Mouse (Mus musculus) neural tube, embryonic 11.5 days (tissue): Measurements from ENCODE around the gene Pde10a. TPM values are rescaled to one million over a fixed set of nuclear protein-coding genes. Genes with fewer than 3 reads are reported as not detected.

ENCODE experiments used
- ATAC-seq: fragments of 200-750 bp; cut with Nextera tagmentation; 2 replicates; pipeline ENCODE4 v1.8.0; 2017; ENCODE audit warnings: moderate number of reproducible peaks, mild to moderate bottlenecking, moderate TSS enrichment, moderate library complexity; ENCODE audit not compliant: insufficient read depth, low FRiP score, low TSS enrichment
- DNase-seq: peaks from one replicate; pipeline ENCODE4 v3.0.0-alpha.2; 2015; ENCODE audit warnings: low spot score
- H3K27ac ChIP-seq: fragments of 300-500 bp; sonication (generic); 2 replicates; pipeline ENCODE4 v1.5.1; 2014; ENCODE audit warnings: low read depth, mild to moderate bottlenecking, low read length
- H3K27me3 ChIP-seq: fragments of 300-500 bp; sonication (generic); 2 replicates; pipeline ENCODE4 v1.6.1; 2014; ENCODE audit warnings: mild to moderate bottlenecking, low read length, mixed read lengths; ENCODE audit not compliant: control insufficient read depth, insufficient read depth
- H3K36me3 ChIP-seq: fragments of 300-500 bp; sonication (generic); 2 replicates; pipeline ENCODE4 v1.6.1; 2014; ENCODE audit warnings: mild to moderate bottlenecking, low read length, moderate library complexity, mixed read lengths; ENCODE audit not compliant: control insufficient read depth, insufficient read depth
- H3K4me1 ChIP-seq: fragments of 300-500 bp; sonication (generic); 2 replicates; pipeline ENCODE4 v1.6.1; 2014; ENCODE audit warnings: low read length, mixed read lengths; ENCODE audit not compliant: control insufficient read depth, insufficient read depth
- H3K4me2 ChIP-seq: fragments of 300-500 bp; sonication (generic); 2 replicates; pipeline ENCODE4 v1.6.1; 2014; ENCODE audit warnings: low read depth, mild to moderate bottlenecking, moderate library complexity
- H3K4me3 ChIP-seq: fragments of 300-500 bp; sonication (generic); 2 replicates; pipeline ENCODE4 v1.5.1; 2014; ENCODE audit warnings: low read depth, low read length
- H3K9ac ChIP-seq: fragments of 300-500 bp; sonication (generic); 2 replicates; pipeline ENCODE4 v1.6.1; 2014; ENCODE audit warnings: mild to moderate bottlenecking, low read length
- H3K9me3 ChIP-seq: fragments of 300-500 bp; sonication (generic); 2 replicates; pipeline ENCODE4 v1.6.1; 2016; ENCODE audit warnings: low read length; ENCODE audit not compliant: control insufficient read depth
- WGBS: fragments of 180-500 bp; shearing (Covaris S2); extraction: QIAGEN DNeasy Blood & Tissue Kit; methylation state at CpG from one replicate; pipeline ENCODE4 v1.1.7; 2014; 5-methylcytosine and 5-hydroxymethylcytosine counted together
- polyA plus RNA-seq: library from polyadenylated mRNA; unstranded; fragments of >200 nt; fragmentation: Nextera tagmentation; extraction: Ambion mirVana; gene quantifications from 2 replicates; pipeline ENCODE4 v1.2.1, GENCODE M21; 2014

Pde10a gene
- polyA plus RNA-seq, 1 experiment from 2014 or later, result 5.9 TPM

DNA sequence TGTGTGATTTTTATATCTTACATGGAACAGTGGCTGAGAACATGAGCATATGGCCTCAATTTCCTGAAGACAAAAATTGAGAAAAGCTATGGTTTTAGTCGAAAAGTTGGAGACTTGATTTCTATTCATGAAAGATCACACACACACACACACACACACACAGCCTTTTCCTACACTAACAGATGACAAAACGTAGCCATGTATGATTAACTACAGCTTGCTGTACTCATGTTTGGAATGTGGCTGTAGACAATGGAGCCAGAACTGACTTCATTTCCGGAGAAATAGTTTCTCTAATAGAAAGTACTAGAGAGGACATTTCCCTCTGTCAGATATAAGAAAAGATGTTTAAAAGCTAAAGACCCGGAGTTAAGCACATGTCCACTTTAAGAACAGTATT is 334.3 kb downstream of the Pde10a start:
- Histone ChIP-seq H3K27me3 (no peaks in the 10 kb centered on the region), H3K9me3 (no peaks in the 10 kb centered on the region), H3K4me3 (no peak overlapping the region), H3K27ac (no peak overlapping the region), H3K36me3 (no peaks in the 10 kb centered on the region), H3K4me2 (no peak overlapping the region), H3K9ac (no peak overlapping the region), H3K4me1 (peaks cover 6% of the 10 kb centered on the region; the same call in 1 of the 2 replicates)
- DNase-seq, result no peak
- no peak for ATAC-seq
- 74% methylated on average over 4 of the region's 4 CpGs for WGBS

DNA sequence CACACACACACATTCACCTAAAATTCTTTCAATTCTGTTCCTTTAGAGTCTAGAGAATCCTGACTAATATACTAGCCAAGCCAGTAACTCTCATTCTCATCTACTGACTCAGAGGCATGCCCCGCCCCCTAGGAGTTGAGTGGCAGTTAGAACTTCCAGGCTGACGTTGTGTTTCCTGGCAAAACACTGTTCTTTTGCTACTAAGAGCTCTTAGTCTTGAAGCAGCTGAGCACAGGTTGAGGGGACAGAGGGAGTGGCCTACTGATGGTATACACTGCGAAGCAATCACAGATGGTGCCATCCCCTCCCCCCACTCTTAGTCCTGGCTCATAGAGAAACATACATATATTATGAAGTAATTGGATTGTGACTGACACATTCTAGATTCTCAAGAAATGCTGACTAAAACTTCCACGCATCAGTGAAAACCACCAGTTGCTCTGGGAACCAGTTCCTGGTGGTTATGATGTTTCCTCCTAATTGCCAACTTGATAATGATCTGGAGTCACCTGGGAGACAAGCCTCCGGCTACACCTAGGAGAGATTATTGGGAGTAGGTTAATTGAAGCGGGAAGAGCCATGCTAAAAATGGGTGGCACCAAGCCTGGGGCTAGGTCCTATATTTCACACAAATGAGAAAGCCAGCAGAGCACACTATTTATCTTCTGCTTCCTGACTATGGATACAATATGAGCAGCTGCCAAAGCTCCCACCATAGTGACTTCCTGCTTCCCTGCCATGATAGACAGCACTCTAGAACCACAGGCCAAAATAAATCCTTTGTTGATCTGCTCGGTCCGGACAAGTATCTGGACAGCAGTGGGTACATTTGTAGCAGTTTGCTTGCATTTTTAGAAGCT is 339.7 kb downstream of the Pde10a start:
- no peak for ATAC-seq
- Histone ChIP-seq H3K27me3 (no peaks in the 10 kb centered on the region), H3K4me3 (no peak overlapping the region), H3K36me3 (no peaks in the 10 kb centered on the region), H3K9me3 (no peaks in the 10 kb centered on the region), H3K4me1 (peaks cover 4% of the 10 kb centered on the region; the same call in 1 of the 2 replicates), H3K9ac (no peak overlapping the region), H3K27ac (no peak overlapping the region), H3K4me2 (no peak overlapping the region)
- DNase-seq, result no peak
- 82% methylated on average over 8 of the region's 8 CpGs for WGBS

DNA sequence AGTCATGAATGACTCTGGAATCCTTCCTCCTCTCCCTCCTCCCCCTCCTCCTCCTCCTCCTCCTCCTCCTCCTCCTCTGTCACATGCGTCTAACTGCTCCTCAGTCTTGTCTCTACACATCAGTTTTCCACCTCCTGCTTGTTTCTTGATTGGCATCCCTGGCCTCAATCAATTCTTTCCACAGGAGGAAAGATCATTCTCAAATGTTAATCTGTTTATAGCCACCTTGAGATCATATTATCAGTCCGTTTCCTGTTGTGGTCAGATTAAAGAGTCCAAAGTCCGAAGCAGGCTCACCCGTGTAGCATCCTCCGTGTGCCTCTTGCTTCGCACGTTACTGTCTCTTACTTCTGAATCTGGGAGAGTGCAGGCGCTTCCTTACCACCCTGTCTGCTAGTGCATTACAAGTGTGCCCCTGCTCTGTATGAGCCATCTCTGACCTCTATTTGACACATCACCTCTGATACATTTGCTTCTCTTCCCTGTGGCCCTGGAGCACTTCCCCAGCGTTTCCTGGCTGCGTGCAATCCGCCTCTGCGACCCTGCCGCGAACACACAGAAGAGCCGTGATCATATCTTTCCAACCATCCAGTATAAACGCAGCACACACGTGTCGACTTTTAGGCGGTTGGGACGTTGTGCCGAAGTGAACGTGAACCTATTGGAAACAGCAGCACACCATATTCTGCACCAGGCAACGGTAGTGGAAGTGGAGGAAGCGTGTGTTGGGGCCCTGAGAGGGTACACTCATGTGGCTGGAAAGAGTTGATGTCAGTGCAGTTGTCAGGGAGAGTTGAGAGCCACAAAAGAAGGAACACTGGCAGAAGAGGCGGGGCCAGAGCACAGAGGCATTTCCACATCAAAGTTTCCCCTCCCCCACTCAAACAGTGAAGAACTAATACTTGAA is 342.4 kb downstream of the Pde10a start:
- no peak overlapping the region for H3K9ac ChIP-seq
- no peak for ATAC-seq
- H3K27ac ChIP-seq, result no peak overlapping the region
- H3K36me3 ChIP-seq, result no peaks in the 10 kb centered on the region
- H3K4me1 ChIP-seq, result peaks cover 4% of the 10 kb centered on the region; the same call in 1 of the 2 replicates
- 82% methylated on average over 24 of the region's 25 CpGs for WGBS
- no peak for DNase-seq
- H3K9me3 ChIP-seq, result no peaks in the 10 kb centered on the region
- H3K4me2 ChIP-seq, result no peak overlapping the region
- H3K4me3 ChIP-seq, result no peak overlapping the region
- no peaks in the 10 kb centered on the region for H3K27me3 ChIP-seq

DNA sequence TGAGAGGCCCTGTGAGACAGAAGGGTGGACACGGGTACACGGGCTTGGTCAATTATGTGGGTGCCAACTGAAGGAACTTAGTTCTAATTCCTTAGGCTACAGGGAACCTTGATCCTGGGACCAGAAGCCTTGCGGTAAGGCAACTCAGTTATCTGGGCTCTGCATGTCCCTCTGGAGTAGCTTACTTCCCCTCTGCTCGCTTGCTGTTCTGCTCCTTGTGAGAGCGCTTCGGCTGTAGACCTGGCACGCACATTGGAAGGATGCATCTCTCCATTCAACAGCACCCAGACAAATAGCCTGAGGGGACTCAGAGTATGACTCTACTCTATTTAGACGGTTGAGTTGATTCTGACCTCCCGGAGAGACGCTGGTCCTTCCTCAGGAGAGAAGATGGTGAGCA is 344.1 kb downstream of the Pde10a start:
- no peak overlapping the region for H3K4me2 ChIP-seq
- 92% methylated on average over 10 of the region's 10 CpGs for WGBS
- H3K36me3 ChIP-seq, result no peaks in the 10 kb centered on the region
- H3K9me3 ChIP-seq, result no peaks in the 10 kb centered on the region
- no peaks in the 10 kb centered on the region for H3K27me3 ChIP-seq
- no peak overlapping the region for H3K9ac ChIP-seq
- H3K27ac ChIP-seq, result no peak overlapping the region
- no peak for DNase-seq
- no peak for ATAC-seq
- no peak overlapping the region for H3K4me3 ChIP-seq
- H3K4me1 ChIP-seq, result peaks cover 4% of the 10 kb centered on the region; the same call in 1 of the 2 replicates

DNA sequence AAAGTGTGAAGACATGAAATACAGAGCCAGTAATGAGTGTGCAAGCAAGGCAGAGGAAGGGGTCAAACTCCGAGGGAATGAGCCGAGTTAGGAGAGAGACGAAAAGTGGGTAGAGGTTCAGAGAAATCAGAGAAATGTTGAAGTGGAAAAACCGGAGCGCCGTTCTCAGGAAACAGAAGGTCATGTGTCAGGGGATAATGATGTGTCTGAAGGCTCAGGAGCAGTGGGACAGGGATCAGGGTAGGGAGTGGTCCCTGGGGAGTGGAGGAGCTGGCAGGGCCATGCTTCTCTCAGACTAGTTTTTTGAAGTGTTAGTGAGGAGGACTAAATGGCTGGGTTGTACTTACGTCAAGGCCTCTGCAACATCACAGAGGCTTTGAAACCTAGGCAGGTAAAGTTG is 345.7 kb downstream of the Pde10a start:
- DNase-seq (no peak), ATAC-seq (no peak)
- no peaks in the 10 kb centered on the region for H3K9me3 ChIP-seq
- H3K4me3 ChIP-seq, result no peak overlapping the region
- peaks cover 4% of the 10 kb centered on the region; the same call in 1 of the 2 replicates for H3K4me1 ChIP-seq
- no peak overlapping the region for H3K27ac ChIP-seq
- no peak overlapping the region for H3K4me2 ChIP-seq
- no peaks in the 10 kb centered on the region for H3K36me3 ChIP-seq
- no peak overlapping the region for H3K9ac ChIP-seq
- H3K27me3 ChIP-seq, result no peaks in the 10 kb centered on the region
- whole genome bisulfite sequencing, result 84% methylated on average over 7 of the region's 7 CpGs

DNA sequence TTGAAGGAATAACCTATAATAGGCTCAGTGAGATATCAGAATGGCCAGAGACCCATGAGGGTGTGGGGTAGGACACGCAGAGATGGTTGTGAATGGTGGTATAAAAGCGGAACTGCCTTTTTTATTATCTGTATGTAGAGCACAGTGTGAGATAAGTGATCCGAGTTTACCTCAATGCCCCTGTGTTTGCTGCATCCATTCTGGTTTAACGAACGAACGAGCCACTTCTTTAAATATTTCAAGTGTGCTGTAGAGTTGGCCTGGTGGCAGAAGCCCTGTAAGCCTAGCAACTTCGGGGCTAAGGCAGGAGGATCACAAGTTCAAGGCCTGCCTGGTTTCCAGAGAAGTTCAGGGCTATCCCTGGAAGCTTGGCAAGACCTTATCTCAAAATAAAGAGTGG is 346.2 kb downstream of the Pde10a start:
- WGBS, result 93% methylated on average over 7 of the region's 7 CpGs
- Histone ChIP-seq H3K9me3 (no peaks in the 10 kb centered on the region), H3K9ac (no peak overlapping the region), H3K36me3 (no peaks in the 10 kb centered on the region), H3K27ac (no peak overlapping the region), H3K4me2 (no peak overlapping the region), H3K4me3 (no peak overlapping the region), H3K27me3 (no peaks in the 10 kb centered on the region), H3K4me1 (peaks cover 4% of the 10 kb centered on the region; the same call in 1 of the 2 replicates)
- DNase-seq (no peak), ATAC-seq (no peak)

DNA sequence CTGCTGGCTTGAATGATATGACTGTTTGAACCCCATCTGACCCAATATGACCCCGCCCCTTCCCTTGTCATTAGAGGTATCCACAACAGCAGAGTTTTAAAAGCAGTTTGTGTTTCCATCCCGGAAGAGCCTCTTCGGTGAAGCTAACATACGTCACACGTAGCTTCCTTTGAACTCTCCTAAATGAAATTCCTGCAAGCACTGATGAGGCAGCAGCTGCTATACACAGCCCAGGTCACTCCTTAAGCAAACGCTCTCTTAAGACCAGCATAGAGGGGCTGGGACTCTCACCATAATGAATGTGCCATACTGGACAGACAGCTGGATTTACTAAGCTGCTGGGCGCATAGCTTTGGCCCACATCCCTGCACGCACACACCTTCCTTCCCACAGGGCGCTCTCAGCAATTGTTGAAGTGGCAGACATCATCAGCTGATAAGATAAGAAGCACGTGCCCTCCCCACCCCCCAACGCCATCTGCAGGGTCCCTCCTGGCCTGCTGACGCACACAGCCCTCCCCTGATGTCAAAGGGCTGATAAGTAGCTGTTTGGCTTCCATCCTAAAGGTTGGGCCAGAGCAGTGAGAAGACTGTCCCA is 346.9 kb downstream of the Pde10a start:
- ATAC-seq, result no peak

DNA sequence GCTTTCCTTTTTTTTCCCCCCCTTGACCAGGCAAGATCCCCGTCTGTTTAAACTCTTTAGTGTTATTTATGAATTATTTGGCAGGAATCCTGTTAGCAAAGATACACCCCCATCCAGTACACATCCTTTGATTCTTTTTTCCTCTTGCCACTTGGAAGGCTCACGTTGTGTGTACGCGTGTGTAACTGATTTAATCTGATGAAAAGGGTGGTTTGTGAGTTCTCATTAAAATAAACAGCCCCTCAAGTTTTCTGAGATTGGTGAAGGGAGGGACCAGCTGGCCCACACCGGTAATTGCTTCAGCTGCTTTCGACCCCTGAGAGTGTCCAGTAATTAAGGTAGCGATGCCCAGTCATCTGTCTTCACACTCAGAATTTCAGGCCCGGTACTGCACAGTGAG is 347.4 kb downstream of the Pde10a start:
- Histone ChIP-seq H3K27ac (no peak overlapping the region), H3K4me1 (peaks cover 1% of the 10 kb centered on the region; the same call in 1 of the 2 replicates), H3K27me3 (no peaks in the 10 kb centered on the region), H3K9ac (no peak overlapping the region), H3K4me3 (no peak overlapping the region), H3K4me2 (no peak overlapping the region), H3K36me3 (no peaks in the 10 kb centered on the region), H3K9me3 (no peaks in the 10 kb centered on the region)
- no peak for DNase-seq
- WGBS, result 63% methylated on average over 8 of the region's 8 CpGs
- no peak for ATAC-seq

More for the DNA sequence above, 346.9 kb downstream of the Pde10a start:
- peaks cover 4% of the 10 kb centered on the region; the same call in 1 of the 2 replicates for H3K4me1 ChIP-seq
- H3K4me3 ChIP-seq, result no peak overlapping the region
- no peak overlapping the region for H3K4me2 ChIP-seq
- no peaks in the 10 kb centered on the region for H3K27me3 ChIP-seq
- DNase-seq, result no peak
- H3K9ac ChIP-seq, result no peak overlapping the region
- no peaks in the 10 kb centered on the region for H3K9me3 ChIP-seq
- H3K36me3 ChIP-seq, result no peaks in the 10 kb centered on the region
- 53% methylated on average over 12 of the region's 12 CpGs for WGBS
- no peak overlapping the region for H3K27ac ChIP-seq
